Mouse (Mus musculus) cerebellum, adult 18-20 months (tissue): ENCODE results near the gene Ttc32.
A peak's percentile ranks its signal among the peaks of the same experiment; 100 is the strongest.
"Not testable (repeated sequence)": the region's sequence is repeated elsewhere in the genome, so short reads cannot be mapped to it uniquely, and the experiment has no call there.

ENCODE experiments used
- DNase-seq, 2 experiments: peaks; one replicate each; pipeline ENCODE4 v3.0.0; 2021

Ttc32 gene

GRCm38 (mm10) chr12:9029888-9030723 is at the start of gene Ttc32:
Gene Ttc32, plus strand, starts transcription at chr12:9029997.
- peak; percentile 92 to 96 for DNase-seq

- DNase-seq = no peak
Measured at GRCm38 (mm10) chr12:8993231-8993630, 36.6 kb upstream of the Ttc32 start.

- no peak for DNase-seq
Measured at GRCm38 (mm10) chr12:8998318-8998717, 31.5 kb upstream of the Ttc32 start.

- peak; percentile 59 to 67 for DNase-seq
Measured at GRCm38 (mm10) chr12:9002038-9002648, 27.7 kb upstream of the Ttc32 start.

- DNase-seq = no peak
Measured at GRCm38 (mm10) chr12:9007146-9007545, 22.7 kb upstream of the Ttc32 start.

- no peak for DNase-seq
Measured at GRCm38 (mm10) chr12:9007811-9008210, 22.0 kb upstream of the Ttc32 start.

- no peak for DNase-seq
Measured at GRCm38 (mm10) chr12:9010311-9010710, 19.5 kb upstream of the Ttc32 start.

GRCm38 (mm10) chr12:9016376-9016775 is 13.4 kb upstream of the Ttc32 start:
- no peak for DNase-seq

- DNase-seq = no peak
Measured at GRCm38 (mm10) chr12:9020431-9020830, 9.4 kb upstream of the Ttc32 start.

GRCm38 (mm10) chr12:9020986-9021385 is 8.8 kb upstream of the Ttc32 start:
- no peak for DNase-seq

GRCm38 (mm10) chr12:9023031-9023430 is 6.8 kb upstream of the Ttc32 start:
- no peak for DNase-seq

GRCm38 (mm10) chr12:9024071-9024470 is 5.7 kb upstream of the Ttc32 start:
- no peak for DNase-seq

- DNase-seq = no peak
Measured at GRCm38 (mm10) chr12:9024736-9025135, 5.1 kb upstream of the Ttc32 start.

GRCm38 (mm10) chr12:9026843-9027242 is 3.0 kb upstream of the Ttc32 start:
- no peak for DNase-seq

GRCm38 (mm10) chr12:9028816-9029215 is 981 bp upstream of the Ttc32 start:
- not testable (repeated sequence) for DNase-seq

GRCm38 (mm10) chr12:9029506-9029887 is 300 bp upstream of the Ttc32 start:
- no peak for DNase-seq

GRCm38 (mm10) chr12:9031166-9031565 is 1.4 kb downstream of the Ttc32 start:
- DNase-seq = no peak

- no peak for DNase-seq
Measured at GRCm38 (mm10) chr12:9033140-9033539, 3.3 kb downstream of the Ttc32 start.

GRCm38 (mm10) chr12:9036409-9036808 is 6.6 kb downstream of the Ttc32 start:
- no peak for DNase-seq

- no peak for DNase-seq
Measured at GRCm38 (mm10) chr12:9040177-9040576, 10.4 kb downstream of the Ttc32 start.

GRCm38 (mm10) chr12:9040686-9041085 is 10.9 kb downstream of the Ttc32 start:
- no peak for DNase-seq

- DNase-seq = no peak
Measured at GRCm38 (mm10) chr12:9042316-9042715, 12.5 kb downstream of the Ttc32 start.

GRCm38 (mm10) chr12:9042759-9043158 is 13.0 kb downstream of the Ttc32 start:
- no peak for DNase-seq

- no peak for DNase-seq
Measured at GRCm38 (mm10) chr12:9044666-9045065, 14.9 kb downstream of the Ttc32 start.
